Mouse (Mus musculus) liver, adult 2 months (tissue): ENCODE data around the gene Bbs9.

Source experiments
- CTCF ChIP-seq: fragments of 200-500 bp; IDR thresholded peaks from 2 replicates; pipeline ENCODE4 v1.5.1; 2011; ENCODE audit warnings: low read depth, low read length, control low read depth
- POLR2A ChIP-seq: fragments of 200-500 bp; IDR thresholded peaks from 2 replicates; pipeline ENCODE4 v1.6.1; 2011; ENCODE audit warnings: low read length, control low read depth; ENCODE audit not compliant: insufficient read depth; ENCODE audit errors: extremely low read depth

DNA sequence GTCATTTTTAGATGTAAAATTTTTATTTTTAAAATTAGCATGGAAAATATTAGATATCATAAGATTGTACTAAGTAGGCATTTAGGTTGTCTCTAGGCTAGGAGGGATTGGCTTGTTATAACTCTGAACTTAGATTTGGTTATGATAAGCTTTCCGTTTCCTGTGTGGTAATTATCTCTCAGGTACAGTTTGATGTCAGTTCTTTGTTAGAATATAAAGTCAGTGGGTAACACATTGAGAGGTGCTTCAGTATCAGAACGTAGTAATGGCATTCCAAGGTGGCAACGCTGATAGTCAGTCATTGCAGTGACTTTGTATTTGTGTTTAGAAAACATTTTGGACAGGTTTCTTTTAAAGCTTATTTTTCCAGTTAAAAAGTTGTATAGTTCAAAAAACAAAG is 170.9 kb downstream of the Bbs9 start:
- TF ChIP-seq CTCF (no peak), POLR2A (no peak)
